Mouse (Mus musculus): ENCODE measurements at regions not wholly inside any gene's neighbourhood (a gene's known extent, or its start where the extent isn't known, plus 50 kb on each side); places are given as distances from the start of the nearest gene placed in this dataset.

DNA sequence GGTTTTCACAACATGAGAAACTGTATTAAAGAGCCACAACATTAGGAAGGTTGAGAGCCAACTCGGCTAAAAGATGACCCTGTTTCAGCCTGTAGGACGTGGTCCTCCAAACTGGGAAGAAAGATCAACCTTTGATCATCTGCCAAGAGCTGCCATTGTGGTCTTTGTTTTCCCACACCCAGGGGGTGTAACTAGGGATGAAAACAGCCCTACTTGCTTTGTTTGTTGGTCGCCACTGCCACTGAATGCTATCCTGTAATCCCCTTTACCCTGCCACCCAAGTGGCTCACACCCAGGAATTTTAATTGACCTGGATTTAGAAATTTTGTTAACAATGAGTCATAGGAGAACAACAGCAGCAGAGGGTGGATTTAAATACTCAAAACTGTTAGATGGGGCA lies 414.2 kb downstream of the Bcor start:
- Histone ChIP-seq H3K27me3 (ENCODE audit: control insufficient read depth, insufficient read depth, low read length) (no peaks in the 10 kb centered on the region), H3K4me1 (ENCODE audit: control insufficient read depth, insufficient read depth, insufficient read length, low read length) (no peaks in the 10 kb centered on the region), H3K27ac (ENCODE audit: insufficient read depth, low read depth, low read length) (no peak overlapping the region), H3K36me3 (ENCODE audit: control insufficient read depth, insufficient read depth, low read length) (no peaks in the 10 kb centered on the region), H3K4me3 (ENCODE audit: low read depth, low read length) (no peak overlapping the region)
- 56% methylated on average over 3 of the region's 3 CpGs for WGBS
- TF ChIP-seq POLR2A (IDR thresholded peaks at IDR 0.05; ENCODE audit: low read depth, low read length) (no peak), CTCF (IDR thresholded peaks at IDR 0.05; ENCODE audit: extremely low read depth, insufficient read length, insufficient replicate concordance, low read depth, low read length) (no peak)

DNA sequence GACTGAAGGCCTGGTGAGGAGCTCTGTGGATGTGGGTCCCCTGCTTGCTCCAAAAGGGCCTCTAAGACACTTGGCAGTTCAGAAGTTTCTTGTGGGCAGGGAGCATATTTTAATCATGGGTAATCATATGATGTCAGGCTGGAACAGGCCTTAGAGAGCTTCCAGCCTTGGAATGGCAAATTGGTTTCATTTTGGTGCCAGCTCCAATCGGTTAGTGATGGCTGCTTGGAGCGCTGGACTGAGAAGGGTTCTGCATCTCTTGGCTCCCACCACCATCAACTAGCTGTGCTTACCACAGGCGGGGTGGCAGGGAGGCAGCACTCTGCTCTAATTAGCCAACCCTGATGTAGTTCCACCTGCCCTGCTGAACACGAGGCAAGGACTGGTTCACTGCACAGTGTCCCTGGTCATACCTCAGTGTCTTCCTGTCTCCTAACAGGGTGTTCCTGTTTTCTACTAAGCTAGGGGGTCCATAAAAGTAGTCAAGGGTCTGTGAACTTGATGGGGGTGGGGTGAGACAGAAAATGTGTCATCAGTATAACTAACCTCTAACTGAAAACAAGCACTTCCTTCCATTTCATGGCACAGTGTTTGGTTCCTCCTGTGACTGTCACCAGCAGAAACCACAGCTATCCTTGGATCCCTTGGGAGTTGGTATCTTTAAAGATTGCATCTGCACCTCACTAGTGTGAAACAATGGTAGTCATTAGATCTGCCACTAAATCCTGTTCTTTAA lies 412.6 kb downstream of the Bcor start:
- H3K27ac ChIP-seq (ENCODE audit: insufficient read depth, low read depth, low read length): no peak overlapping the region
- H3K36me3 ChIP-seq (ENCODE audit: control insufficient read depth, insufficient read depth, low read length): no peaks in the 10 kb centered on the region
- H3K4me3 ChIP-seq (ENCODE audit: low read depth, low read length): no peak overlapping the region
- H3K4me1 ChIP-seq (ENCODE audit: control insufficient read depth, insufficient read depth, insufficient read length, low read length): no peaks in the 10 kb centered on the region
- no peaks in the 10 kb centered on the region for H3K27me3 ChIP-seq (ENCODE audit: control insufficient read depth, insufficient read depth, low read length)
- 73% methylated on average over 4 of the region's 4 CpGs for WGBS
- TF ChIP-seq POLR2A (IDR thresholded peaks at IDR 0.05; ENCODE audit: low read depth, low read length) (no peak), CTCF (IDR thresholded peaks at IDR 0.05; ENCODE audit: extremely low read depth, insufficient read length, insufficient replicate concordance, low read depth, low read length) (no peak)

DNA sequence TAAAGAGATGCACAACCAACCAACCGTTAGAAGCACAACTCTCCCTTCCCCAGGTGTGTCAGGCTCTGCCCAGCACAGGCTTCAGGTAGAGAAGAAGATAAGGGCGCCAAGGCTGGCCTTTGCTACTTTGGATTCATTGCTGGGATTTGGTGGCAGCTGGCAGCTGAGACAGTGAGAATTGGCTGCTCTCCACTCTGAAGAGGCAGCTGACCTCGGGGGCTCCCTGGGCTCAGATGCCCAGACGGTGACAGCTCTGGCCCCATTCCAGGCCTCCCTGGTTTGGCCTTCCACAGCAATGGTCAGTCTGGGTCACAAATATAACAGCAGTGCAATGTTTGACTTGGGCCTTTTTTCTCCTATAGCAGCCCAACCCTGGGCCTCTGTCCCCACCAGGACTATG lies 411.9 kb downstream of the Bcor start:
- Histone ChIP-seq H3K36me3 (ENCODE audit: control insufficient read depth, insufficient read depth, low read length) (no peaks in the 10 kb centered on the region), H3K4me3 (ENCODE audit: low read depth, low read length) (no peak overlapping the region), H3K27ac (ENCODE audit: insufficient read depth, low read depth, low read length) (no peak overlapping the region), H3K4me1 (ENCODE audit: control insufficient read depth, insufficient read depth, insufficient read length, low read length) (no peaks in the 10 kb centered on the region), H3K27me3 (ENCODE audit: control insufficient read depth, insufficient read depth, low read length) (no peaks in the 10 kb centered on the region)
- WGBS: 20% methylated on average over 4 of the region's 4 CpGs
- TF ChIP-seq CTCF (IDR thresholded peaks at IDR 0.05; ENCODE audit: extremely low read depth, insufficient read length, insufficient replicate concordance, low read depth, low read length) (no peak), POLR2A (IDR thresholded peaks at IDR 0.05; ENCODE audit: low read depth, low read length) (no peak)

DNA sequence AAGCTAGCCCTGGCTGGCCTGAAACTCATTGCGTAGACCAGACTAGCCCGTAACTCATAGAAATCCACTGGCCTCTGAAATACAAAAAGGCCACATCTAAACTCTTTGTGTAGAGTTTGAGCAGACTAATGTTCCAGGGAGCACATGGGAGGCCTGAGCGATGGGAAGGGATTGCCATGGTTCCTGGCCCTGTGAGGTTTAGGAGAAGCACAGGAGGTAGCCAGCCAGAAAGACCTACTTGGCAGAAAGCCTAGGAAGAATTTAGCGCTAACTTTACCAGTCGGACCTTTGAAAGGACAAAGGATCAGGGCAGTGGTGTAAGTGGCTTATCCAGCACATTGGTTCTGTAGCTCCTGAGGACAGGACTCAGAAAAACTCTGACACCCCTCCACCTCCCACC lies 407.6 kb downstream of the Bcor start:
- Histone ChIP-seq H3K4me1 (ENCODE audit: control insufficient read depth, insufficient read depth, insufficient read length, low read length) (no peaks in the 10 kb centered on the region), H3K27me3 (ENCODE audit: control insufficient read depth, insufficient read depth, low read length) (no peaks in the 10 kb centered on the region), H3K36me3 (ENCODE audit: control insufficient read depth, insufficient read depth, low read length) (no peaks in the 10 kb centered on the region), H3K27ac (ENCODE audit: insufficient read depth, low read depth, low read length) (no peak overlapping the region), H3K4me3 (ENCODE audit: low read depth, low read length) (no peak overlapping the region)
- TF ChIP-seq POLR2A (IDR thresholded peaks at IDR 0.05; ENCODE audit: low read depth, low read length): no peak
- TF ChIP-seq CTCF (IDR thresholded peaks at IDR 0.05; ENCODE audit: extremely low read depth, insufficient read length, insufficient replicate concordance, low read depth, low read length): no peak
- 67% methylated on average over 5 of the region's 5 CpGs for WGBS

DNA sequence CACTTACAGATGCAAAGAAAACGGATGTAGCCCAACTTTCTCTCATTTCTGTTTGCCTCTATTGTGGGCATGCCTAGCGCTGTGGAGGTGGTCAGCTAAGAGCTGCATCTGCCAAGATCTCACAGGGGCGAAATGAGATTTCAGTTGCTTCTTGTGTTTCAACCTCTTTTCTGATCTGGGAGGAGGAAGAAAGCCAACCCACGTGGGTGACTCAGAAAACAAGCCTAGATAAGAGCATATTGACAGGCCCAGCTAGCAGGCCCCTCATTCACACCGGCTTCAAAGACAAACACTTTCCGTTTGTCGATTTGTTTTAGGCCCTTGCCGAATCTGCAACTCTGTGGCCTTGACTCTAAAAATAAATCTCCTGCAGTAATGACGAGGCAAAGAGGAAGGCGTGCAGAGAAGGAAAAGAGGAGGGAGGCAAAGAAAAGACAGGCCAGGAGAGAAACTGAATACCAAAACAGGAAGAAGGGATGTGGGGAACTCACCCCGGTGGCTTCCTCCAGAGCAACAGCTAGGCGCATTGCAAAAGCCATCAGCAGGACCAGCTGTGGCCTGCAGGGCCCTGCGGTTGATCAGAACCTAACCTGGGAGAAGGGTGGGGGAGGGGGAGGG lies 407.1 kb downstream of the Bcor start:
- WGBS: 20% methylated on average over 13 of the region's 13 CpGs
- TF ChIP-seq POLR2A (IDR thresholded peaks at IDR 0.05; ENCODE audit: low read depth, low read length): no peak
- TF ChIP-seq CTCF (IDR thresholded peaks at IDR 0.05; ENCODE audit: extremely low read depth, insufficient read length, insufficient replicate concordance, low read depth, low read length): no peak
- Histone ChIP-seq H3K27ac (ENCODE audit: insufficient read depth, low read depth, low read length) (no peak overlapping the region), H3K4me3 (ENCODE audit: low read depth, low read length) (no peak overlapping the region), H3K36me3 (ENCODE audit: control insufficient read depth, insufficient read depth, low read length) (no peaks in the 10 kb centered on the region), H3K27me3 (ENCODE audit: control insufficient read depth, insufficient read depth, low read length) (no peaks in the 10 kb centered on the region), H3K4me1 (ENCODE audit: control insufficient read depth, insufficient read depth, insufficient read length, low read length) (no peaks in the 10 kb centered on the region)

DNA sequence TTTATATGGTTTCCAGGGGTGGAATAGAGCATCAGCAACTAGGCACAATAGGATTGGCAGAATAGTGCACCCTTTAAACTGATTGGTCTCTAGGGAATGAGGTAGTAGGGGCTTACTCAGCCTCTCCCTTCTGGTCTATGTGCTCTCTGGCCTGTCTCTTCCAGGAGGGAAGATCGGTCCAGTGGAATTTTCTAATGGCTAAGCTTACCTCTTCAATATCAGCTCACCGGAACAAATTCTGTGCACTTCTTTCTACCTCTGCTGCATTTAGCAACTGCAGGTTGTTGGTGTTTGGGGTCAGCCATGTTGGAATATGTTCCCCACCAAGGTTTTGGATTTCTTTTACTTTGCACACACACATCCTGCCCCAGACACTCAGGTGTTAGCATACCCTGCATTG lies 405.1 kb downstream of the Bcor start:
- Histone ChIP-seq H3K27ac (ENCODE audit: insufficient read depth, low read depth, low read length) (no peak overlapping the region), H3K4me3 (ENCODE audit: low read depth, low read length) (no peak overlapping the region), H3K36me3 (ENCODE audit: control insufficient read depth, insufficient read depth, low read length) (no peaks in the 10 kb centered on the region), H3K27me3 (ENCODE audit: control insufficient read depth, insufficient read depth, low read length) (no peaks in the 10 kb centered on the region), H3K4me1 (ENCODE audit: control insufficient read depth, insufficient read depth, insufficient read length, low read length) (no peaks in the 10 kb centered on the region)
- 93% methylated on average over 2 of the region's 2 CpGs for WGBS
- no peak for TF ChIP-seq CTCF (IDR thresholded peaks at IDR 0.05; ENCODE audit: extremely low read depth, insufficient read length, insufficient replicate concordance, low read depth, low read length)
- no peak for TF ChIP-seq POLR2A (IDR thresholded peaks at IDR 0.05; ENCODE audit: low read depth, low read length)

DNA sequence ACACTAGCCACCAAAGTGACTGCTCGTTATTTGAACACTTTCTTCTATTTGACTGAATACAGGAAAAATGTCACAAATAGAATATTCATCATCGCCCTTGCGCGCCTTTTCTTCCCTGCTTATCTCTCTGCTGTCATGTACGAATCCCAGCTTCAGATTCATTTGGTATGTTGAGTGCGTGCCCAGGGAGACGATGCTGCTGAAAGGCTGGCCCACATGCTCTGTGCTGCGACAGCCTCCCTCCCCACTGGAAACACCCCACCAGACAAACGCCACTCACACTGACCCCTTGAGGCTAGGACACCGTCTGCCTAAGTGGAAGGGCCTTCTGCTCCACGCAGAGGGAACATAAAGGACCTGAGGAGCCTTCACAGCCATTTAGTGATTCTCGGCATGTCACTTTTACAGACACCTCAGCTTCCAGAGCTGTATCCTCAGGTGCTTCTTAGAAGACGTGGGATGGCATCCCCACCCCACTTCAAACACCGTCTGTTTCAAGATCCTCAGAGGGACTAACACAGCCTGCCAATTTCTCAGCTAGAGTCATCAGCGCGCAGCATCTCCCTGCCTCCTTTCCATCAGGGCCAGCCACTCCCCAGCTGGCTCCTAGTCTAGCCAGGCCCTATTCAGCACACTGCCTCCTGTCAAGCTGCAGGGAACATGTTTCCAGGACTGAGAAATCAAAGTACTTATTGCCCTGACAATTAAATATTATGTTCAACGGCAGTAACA lies 396.6 kb downstream of the Bcor start:
- Histone ChIP-seq H3K4me3 (ENCODE audit: low read depth, low read length) (no peak overlapping the region), H3K27ac (ENCODE audit: insufficient read depth, low read depth, low read length) (no peak overlapping the region), H3K4me1 (ENCODE audit: control insufficient read depth, insufficient read depth, insufficient read length, low read length) (no peaks in the 10 kb centered on the region), H3K36me3 (ENCODE audit: control insufficient read depth, insufficient read depth, low read length) (no peaks in the 10 kb centered on the region), H3K27me3 (ENCODE audit: control insufficient read depth, insufficient read depth, low read length) (no peaks in the 10 kb centered on the region)
- TF ChIP-seq CTCF (IDR thresholded peaks at IDR 0.05; ENCODE audit: extremely low read depth, insufficient read length, insufficient replicate concordance, low read depth, low read length) (no peak), POLR2A (IDR thresholded peaks at IDR 0.05; ENCODE audit: low read depth, low read length) (no peak)
- WGBS: 82% methylated on average over 17 of the region's 17 CpGs
